Mouse (Mus musculus) spleen, postnatal 14 days (tissue): Measurements from ENCODE around the gene Lcp1.
"Not testable (repeated sequence)": the region's sequence is repeated elsewhere in the genome, so short reads cannot be mapped to it uniquely, and the experiment has no call there.

ENCODE experiments used
- DNase-seq, 2 experiments: peaks; one replicate each; pipeline ENCODE4 v3.0.0; 2021 to 2022; ENCODE audit warnings: low spot score in 2 of 2

Lcp1 gene

DNA sequence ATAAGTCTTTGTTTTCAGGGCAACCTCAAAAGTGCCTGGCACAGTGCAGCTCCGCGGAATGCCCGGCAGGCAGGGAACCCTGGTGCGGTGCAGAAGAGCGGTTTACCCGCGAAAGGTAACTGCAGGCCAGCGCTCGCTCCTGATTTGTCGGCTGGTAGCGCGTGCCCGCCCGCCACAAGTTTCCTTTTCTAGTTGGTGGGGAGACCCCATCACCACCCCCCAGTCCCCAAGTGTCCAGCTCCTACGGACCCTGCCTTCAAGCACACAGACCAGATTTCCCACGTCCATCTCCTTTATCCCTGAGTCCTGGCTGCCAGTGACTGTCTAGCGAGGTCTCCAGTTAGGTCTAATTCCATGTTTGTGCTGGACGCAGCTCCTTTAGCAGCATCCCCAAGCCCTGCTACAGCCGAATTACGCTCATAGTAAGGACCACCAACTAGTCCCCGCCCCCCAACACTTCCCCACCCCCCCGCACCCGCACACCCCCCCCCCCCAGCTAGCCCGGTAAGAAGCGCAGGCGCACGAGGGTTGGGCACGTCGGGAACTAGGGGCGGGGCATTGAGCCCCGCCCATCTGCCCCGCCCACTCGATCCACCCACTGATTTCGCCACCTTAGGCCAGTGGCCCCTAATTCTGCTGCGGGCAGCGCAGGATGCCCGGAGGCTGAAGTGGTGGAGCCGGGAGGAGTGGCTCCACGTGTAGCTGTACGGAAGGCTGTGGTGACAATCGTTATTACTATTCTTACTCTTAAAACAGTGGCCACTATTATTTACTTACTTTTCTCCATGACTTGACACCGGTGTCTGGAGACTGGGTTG is at the start of gene Lcp1, which contains the start of gene Lrrc63:
Lcp1 (plus strand) TSS at position 601 of the 818 bp plus-strand sequence.
Lrrc63 (minus strand) TSS at position 381 of the 818 bp plus-strand sequence.
- DNase-seq = peak; percentile 75 to 77

DNA sequence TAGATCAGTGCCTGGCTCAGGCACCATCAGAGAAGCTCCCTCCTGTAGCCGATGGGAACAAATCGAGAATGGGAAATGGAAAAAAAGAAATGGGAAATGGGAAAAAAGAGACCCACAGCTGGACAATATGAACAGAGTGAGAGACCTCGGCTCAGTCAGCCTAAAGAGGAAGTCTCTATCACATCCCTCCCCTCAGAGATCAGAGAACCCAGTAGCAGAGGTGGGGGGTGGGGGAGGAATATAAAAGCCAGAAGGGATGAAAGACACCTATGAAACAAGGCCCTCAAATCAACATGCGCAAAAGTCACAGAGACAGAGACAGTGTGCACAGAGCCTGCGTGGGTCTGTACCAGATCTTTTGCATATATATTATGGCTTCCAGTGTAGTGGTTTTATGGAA is 27.9 kb upstream of the Lcp1 start:
- DNase-seq = no peak

DNA sequence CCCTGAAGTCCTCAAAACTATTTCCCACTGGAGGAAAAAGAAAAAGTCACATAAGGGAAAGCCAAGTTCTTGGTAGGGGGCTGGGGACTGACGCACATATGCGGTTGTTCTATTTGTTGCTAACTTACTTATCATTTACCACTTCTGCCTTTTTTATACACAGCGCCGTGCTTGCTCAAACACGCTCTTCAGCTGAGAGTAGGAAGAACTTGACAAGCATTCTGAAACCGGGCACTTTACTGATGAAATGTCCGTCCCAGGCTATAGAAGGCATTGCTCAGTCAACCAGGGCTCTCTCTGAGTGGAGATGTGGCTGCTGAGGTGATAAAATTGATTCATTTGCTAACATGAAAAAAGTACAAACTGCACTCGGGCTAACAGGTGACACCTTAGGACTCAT is 9.2 kb upstream of the Lcp1 start:
- DNase-seq = no peak

DNA sequence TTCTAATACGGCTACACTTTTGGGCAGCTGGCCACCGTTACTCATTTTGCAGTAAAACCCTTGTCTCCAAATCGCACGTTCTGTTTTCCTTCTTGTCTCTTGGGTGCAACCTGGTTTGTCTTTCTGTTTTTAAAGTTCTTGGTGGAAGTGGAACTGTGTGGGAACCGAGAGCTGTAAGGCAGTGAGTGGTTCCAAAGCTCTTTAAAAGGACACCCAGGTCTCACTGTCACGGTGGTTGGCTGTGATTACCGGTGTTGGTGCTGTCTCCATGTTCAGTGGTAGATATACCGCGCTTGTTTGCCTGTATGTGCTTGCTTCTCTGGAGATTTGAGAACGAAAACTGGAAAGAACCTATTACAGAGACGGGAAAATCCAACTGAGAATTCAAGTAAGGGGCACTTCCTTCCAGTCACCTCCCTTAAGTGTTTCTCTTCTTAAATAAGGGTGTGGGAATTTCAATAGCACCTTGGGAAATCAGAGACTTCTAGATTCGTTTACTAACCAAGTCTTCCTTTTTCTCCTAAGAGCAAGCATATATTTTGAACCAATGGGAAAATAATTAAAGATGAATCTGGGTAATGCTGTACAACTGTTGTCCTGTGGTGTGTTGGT is 529 bp downstream of the Lcp1 start:
- no peak for DNase-seq

DNA sequence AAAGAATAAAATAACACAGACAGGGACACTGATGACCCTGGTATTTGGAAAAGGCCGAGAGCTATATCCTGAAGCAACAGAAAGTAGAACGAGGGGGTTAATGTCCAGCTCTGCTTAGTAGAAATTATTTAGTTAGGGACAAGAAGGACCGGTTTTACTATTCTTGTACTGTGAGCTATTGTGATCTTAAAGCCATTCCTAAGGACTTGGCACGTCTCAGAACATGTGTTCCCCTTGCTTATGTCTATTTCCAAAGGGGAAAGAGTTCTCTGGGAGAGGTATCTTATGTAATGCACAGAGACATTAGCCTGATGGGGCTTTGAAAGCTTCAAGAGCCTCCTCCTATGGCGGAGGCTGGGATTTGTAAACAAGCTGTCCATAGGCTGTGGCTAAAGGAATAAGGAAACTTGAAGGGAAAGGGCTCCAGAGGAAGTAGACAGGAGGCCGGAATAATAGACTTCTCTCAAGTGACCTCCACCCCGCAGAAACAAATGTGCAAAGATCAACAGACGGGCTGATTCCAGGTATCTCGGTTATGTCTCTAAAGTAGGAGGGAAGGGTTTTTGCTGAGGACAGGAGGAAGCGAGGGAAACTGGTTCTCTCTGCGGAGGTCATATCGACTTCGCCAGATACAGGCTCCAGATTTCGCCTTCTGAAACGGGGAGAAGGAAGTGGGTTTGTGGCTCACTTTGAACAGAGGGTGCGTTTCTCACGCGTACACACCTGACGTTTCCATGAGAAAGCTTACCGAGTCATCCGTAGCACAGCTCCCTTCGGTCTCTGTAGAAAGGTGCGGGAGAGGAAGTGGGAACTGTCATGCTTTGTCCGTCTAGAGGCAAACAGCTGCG is 5.4 kb downstream of the Lcp1 start:
- DNase-seq = no peak

DNA sequence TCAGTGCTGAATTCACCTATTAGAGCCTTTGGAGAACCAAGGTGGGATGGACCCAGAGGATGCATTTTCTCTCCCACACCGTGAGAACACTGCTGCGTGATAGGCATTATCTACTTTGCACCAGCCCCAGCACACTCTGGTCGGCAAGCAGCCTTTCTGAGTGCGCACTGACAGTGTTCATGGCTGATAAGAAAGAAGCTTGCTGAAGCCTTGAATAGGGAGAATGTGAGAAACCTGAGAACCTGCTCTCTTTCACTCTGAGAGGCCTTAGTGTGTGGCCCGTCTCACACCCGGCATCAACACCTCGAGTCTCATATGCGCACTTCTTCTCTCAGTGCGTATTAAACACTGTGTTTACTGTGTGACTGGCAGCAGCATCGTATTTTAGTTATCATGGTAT is 7.6 kb downstream of the Lcp1 start:
- peak; percentile 43 to 46 for DNase-seq

DNA sequence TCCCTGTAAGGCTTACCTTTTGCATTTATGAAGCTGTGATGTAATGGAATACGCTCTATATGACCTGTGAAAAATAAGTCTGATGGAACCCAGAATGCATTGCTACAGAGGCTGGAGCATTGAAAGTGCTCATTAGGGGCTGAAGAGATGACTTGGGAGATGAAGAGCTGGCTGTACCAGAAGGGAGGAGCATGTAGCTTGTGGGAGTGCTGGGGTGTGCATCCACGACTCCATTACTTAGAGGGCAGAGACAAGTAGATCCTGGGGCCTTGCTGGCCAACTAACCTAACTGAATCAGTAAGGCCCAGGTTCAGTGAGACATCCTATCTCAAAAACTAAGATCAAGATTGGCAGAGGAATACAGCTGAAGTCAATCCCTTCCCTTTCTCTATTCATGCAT is 8.3 kb downstream of the Lcp1 start:
- DNase-seq = no peak

DNA sequence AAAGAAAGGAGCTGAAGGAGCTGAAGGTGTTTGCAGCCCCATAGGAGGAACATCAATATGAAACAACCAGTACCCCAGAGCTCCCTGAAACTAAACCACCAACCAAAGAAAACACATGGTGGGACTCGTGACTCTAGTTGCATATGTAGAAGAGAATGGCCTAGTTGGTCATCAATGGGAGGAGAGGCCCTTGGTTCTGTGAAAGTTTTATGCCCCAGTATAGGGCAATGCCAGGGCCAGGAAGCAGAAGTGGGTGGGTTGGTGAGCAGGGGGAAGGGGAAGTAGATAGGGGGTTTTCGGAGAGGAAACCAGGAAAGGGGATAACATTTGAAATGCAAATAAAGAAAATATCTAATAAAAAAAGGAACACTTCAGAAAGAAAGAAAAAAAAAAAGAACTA is 16.8 kb downstream of the Lcp1 start:
- not testable (repeated sequence) for DNase-seq

DNA sequence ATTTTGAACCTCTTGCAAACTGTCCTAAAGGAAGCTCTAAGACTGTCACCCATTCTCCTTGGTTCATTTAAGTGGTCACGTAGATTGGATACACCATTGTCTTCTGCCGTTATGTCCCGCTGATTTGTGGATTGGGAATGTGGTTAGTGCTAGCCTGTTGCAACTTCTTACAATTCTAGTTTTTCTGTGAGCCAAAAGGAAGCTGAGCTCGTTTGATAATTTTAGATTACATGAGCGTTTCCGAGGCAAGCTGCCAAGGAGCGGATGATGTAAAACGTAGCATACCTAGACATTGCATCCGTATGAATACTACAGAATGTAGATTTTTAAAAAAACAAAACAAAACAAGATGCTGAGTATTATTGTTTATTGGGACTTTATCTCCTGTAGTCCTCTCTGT is 17.3 kb downstream of the Lcp1 start:
- DNase-seq = no peak

DNA sequence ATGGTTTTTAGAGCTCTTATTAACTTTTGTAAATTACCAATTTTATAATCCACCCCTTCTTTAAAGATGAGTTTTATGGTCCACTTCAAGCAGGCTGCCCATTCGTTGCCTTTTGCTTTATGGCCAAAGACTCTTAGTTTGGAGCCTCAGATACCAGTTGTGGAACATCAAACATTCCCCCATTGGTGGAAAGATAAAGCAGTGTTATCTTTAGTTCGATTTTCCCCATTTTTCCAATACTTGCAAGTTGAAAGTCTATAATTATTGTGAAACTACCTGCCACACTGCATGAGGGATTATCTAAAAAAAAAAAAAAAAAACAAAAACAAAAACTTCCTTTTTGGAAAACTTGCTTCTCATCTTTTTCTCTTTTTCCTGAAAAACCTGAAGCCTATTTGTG is 19.8 kb downstream of the Lcp1 start:
- no peak for DNase-seq

DNA sequence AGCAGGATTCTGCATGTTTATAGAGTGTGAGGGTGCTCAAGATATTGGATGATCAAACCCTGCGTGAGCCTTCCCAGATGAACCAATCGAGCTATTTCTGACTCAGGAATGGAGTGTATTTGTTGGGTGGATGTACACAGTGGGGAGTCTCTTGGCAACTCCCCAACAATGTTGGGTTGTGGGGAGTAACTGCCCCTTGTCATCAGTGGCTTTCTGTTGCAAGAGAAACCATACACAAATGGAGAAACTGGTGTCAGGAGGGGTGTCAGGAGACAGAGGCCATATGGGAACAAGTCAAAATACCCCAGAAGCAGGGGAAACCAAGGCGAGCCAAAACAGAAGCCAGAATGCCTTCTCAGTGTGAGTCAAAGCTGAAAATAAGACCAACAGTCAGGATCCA is 20.2 kb downstream of the Lcp1 start:
- no peak for DNase-seq

DNA sequence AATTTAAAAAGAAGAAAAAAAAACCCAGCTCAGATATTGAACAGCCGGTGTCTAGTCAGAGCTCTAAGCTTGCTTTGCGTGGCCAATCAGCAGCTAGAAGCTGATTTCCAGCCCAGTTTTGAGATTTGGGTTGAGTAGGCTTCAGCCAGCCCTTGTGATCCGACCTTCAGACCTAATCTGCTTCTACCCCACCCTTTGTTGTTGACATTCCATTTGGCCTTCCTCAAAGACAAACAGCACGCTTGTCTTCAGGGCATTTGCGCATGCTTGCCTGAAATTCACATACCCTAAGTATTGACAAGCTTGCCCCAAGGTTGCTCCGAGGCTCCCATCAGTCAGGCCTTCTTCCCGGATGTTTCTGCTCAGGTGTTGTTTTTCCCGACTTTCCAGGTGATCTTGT is 23.6 kb downstream of the Lcp1 start:
- DNase-seq = no peak

DNA sequence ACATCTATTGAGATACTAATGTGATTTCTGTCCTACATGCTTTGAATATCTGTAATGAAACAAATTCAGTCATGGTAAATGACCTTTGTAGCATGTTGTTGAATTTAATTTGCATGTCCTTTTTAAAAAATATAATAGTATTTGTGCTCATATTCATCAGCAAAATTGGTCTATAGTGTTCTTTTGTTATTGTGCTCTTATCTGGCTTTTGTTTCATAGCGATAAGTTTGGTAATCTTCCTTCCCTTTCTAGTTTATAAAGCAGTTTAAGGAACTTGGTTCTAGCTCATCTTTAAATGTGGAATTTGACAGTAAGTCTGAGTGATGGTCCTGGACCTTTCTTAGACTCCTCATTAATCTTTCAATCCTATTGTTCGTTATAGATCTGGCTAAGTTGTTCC is 28.5 kb downstream of the Lcp1 start:
- DNase-seq = no peak

DNA sequence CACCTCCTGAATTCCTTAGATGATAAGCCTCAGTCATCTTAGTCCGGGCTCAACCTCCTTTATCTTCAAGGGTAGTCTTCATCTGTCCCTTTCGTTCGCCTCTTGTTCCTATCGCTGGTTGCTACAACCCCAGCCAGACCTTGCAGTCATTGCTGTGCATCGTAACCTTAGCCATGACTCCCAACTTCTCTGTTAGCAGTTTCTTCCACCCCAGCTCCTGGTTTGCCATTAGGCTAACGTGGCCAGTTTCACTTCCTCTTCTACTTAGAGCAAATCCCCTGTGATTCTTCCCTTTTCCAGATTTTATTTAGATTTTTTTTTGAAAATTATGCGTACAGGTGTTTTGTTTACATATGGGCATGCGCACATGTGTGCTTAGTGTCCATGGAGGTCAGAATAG is 33.0 kb downstream of the Lcp1 start:
- no peak for DNase-seq

DNA sequence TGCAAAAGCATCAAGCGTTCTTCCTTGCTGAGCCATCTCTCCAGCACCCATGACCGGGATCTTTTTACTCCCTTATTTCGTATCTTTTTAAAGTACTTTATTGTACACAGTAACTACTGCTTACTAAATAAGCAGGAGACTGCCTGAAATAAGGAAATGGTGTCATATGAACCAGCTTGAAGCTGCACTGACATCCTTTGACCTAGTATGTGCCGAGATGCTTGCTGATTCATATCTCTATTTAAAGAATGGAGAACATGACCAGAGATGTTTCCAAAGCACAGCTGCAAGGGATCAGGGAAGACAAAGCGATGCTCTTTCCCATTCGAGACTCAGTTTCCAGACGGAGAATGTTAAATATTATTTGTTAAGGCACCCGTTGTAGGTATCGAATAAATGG is 33.4 kb downstream of the Lcp1 start:
- no peak for DNase-seq

DNA sequence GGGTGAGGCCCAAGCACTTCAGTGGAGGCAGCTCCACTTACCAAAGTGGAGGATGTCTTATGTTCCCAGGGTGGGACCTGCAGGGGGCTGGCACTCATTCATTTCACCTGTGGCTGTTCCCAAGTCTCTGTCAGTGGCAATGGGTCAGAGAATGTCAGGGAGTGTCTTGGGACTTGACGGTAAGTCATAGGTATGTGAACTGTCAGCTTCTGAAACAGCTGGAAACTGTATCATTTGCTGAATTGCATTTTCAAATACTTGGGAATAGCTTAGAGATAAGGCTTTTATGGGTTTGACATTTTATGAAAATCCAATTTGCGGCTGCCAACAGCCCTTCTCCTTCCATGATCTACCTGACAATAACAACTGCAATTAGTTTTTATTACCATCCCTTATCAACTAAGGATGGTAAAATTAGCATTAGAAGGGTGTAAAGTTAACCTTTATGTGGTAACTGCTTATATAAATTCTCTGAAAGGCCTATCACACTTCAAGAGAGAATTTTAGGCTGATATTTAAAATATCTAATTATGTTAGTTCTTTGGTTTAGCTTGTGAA is 34.8 kb downstream of the Lcp1 start:
- DNase-seq = no peak

DNA sequence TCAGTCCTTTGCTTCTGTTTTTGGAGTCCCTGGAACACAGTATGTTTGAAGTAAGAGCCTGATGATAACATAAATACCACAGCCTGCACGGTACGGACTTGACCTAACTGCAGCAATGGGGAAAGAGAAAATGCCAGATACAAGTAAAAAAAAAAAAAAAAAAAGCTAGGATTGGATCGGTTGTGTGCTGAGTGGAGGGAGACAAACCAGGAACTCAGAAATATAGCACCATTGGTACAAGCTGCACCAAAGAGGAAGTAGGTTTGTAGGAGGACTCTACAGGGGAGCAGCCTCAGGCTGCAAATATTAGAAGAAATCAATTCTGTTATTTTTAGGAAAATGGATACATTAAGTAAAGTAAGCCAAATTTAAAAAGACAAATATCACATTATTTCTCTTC is 37.6 kb downstream of the Lcp1 start:
- no peak for DNase-seq

DNA sequence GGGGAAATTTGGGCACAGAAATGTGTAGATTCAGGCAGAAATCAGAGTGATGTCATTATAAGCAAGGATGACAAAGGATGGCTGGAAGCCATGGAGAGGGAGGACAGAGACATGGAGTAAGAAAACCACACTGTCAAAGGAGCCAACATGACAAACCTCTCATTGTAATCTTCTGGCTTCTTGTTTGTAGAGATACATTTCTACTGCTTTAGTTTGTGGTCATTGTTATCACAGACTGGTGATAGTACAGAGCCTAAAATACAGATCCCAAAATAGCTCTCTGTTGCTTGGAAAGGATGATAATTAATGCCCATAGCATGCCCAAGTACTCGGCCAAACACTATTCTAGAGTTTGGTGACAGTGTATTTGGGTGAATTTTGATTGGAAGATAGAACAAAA is 39.6 kb downstream of the Lcp1 start:
- DNase-seq = no peak

DNA sequence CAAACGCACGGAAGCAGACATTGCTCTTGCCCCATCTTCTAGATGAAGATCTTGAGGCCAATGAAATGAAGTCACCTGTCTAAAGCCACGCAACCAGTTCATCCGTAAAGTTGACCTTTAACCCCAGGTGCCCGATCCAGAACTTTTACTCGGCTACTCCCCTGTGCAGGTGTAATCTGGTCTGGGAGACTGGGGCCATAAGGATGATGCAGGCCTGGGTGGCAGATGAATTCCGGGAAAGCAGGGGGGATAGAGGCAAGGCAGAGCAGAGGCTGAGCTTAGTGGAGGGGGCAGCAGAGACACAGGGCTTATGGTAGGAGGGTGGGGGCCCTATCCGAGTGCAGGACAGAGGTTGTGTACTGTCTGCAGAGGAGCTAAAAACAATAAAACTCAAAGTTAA is 43.4 kb downstream of the Lcp1 start:
- DNase-seq = no peak

DNA sequence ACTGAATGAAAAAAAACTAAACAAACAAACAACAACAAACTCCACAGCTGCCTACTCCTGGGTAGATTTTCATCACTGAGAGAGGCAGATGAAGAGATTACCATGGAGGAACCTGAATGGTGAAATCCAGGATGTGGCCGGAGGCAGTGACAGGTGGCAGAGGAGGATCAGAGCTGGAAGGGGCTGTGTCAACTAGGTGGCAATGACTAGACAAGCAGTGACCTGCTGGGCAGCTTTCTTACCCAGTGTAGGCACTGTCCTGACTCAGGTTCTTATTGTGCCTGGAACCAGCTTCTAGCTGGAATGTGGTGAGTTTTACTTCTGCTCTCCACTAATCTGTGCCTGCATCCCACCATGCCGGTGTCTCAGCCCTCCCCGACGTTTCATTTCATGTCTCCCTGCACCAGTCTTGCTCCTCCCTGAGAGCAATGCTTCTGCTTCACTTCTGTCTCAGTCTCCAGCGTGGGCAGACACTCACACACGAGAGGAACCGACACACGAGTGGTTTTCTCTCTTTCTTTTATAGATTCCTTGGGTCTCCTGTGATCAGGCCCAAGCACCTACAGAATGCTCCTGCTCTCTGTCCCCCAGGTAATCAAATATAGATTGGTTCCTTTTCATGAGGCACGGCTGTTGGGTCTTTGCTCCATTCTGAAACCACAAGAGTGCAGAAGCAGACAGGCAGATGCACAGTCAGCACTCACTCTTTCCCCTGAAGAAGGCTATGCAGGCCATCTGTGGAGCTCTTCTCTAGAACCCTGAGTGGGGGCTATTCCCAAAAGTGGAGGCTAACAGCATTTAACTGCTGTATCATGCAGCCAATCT is 44.0 kb downstream of the Lcp1 start:
- no peak for DNase-seq

DNA sequence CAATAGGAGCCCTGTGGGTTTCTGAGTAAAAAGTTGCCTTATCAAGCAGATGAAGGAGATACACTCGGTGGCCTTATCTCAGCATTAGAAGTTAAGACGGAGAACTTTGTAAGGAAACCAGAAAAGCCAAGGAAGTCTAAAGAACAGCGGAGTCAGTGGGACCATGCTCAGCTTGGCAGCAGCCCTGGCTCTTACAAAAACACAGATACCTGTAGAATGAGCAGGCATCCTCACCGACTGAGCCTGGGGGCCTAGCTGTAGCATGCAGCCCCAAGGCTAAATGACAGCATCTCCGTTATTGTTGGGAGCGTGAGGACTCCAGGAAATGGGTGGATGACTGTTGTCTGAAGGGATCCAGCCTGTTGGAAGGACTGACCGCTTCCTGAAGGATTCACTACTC is 44.9 kb downstream of the Lcp1 start:
- no peak for DNase-seq
